Mouse (Mus musculus): Measurements from ENCODE around the gene Tbc1d16.

DNA sequence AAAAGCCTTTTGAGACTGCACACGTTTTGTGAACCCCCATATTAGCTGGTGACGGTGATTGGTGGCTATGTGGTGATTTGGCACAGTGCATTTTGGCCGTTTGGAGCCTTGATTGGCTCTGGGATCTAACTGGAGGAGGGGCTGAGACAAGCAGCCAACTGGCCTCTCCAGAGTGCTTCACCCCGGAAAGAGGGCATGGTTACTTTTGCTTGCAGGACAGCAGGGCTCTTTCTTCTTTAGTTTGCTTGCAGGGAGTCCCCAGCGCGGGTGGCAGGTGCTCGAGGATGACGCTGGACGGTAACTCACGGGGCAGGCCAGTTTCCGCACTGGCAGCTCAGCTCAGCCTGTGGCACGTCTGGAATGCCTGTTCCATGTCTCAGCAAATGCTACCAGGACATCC is 101.2 kb downstream of the Tbc1d16 start:
- no peak for TF ChIP-seq CTCF (IDR thresholded peaks at IDR 0.05; ENCODE audit: extremely low read depth, insufficient read length, insufficient replicate concordance, low read depth, low read length)
- TF ChIP-seq POLR2A (IDR thresholded peaks at IDR 0.05; ENCODE audit: low read depth, low read length): no peak

Data from small intestine, adult 2 months (tissue).